Mouse (Mus musculus): ENCODE results near the gene B3galt4.
A peak's percentile ranks its signal among the peaks of the same experiment; 100 is the strongest.
"Not testable (repeated sequence)": the region's sequence is repeated elsewhere in the genome, so short reads cannot be mapped to it uniquely, and the experiment has no call there.

B3galt4 gene

GRCm38 (mm10) chr17:33951021-33951946 lies at the start of gene B3galt4:
B3galt4 (minus strand) TSS chr17:33951488.
- DNase-seq (ENCODE audit: extremely low spot score, low read depth, low spot score) = no peak

DNA sequence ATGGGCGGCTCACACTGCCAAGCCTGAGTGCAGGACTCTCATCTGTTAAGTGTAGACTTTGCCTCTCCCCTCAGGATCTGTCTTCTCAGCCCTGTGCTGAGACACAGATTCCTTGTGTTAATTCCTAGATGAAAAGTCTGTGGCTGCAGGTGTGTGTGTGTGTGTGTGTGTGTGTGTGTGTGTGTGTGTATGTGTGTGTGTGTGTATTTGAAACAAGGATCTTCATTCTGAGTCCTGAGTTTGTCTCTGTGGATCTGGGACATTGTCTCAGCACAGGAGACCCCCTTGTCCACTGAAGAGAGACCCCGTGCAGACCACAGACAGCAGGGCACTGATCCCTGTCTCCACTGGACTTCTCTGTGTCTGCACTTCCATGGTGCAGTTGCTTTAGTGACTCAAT lies 49.5 kb upstream of the B3galt4 start:
- not testable (repeated sequence) for DNase-seq (ENCODE audit: extremely low spot score, low read depth, low spot score)

- DNase-seq (ENCODE audit: extremely low spot score, low read depth, low spot score) = peak; percentile 44
These were observed 48.9 kb upstream of the B3galt4 start, which contains the start of gene H2-K1 for GRCm38 (mm10) chr17:34000150-34000537. H2-K1 (minus strand) TSS chr17:34000347.

DNA sequence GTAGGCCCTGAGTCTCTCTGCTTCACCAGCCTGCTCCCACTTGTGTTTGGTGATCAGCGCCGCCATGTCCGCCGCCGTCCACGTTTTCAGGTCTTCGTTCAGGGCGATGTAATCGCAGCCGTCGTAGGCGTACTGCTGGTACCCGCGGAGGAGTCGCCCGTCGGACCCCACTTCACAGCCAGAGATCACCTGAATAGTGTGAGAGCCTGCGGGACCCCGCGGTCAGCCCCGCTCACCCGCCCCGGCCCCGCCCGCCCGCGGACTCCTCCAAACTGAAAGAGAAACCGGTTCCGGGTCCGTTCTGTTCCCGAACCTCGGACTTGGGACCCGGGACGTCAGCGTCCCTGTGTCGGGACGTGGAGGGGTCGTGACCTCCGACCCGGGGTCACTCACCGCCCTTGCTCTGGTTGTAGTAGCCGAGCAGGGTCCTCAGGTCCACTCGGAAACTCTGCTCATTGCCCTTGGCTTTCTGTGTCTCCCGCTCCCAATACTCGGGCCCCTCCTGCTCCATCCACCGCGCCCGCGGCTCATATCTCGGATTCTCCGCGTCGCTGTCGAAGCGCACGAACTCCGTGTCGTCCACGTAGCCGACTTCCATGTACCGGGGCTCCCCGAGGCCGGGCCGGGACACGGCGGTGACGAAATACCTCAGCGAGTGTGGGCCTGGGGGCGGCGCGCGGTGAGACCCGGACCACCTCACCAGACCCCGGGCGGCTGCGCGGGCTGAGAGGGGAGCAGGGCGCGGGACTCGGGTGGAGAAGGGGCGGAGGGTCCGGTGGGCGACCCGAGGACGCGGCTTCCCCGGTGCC lies 48.3 kb upstream of the B3galt4 start:
- DNase-seq (ENCODE audit: extremely low spot score, low read depth, low spot score) = no peak

DNA sequence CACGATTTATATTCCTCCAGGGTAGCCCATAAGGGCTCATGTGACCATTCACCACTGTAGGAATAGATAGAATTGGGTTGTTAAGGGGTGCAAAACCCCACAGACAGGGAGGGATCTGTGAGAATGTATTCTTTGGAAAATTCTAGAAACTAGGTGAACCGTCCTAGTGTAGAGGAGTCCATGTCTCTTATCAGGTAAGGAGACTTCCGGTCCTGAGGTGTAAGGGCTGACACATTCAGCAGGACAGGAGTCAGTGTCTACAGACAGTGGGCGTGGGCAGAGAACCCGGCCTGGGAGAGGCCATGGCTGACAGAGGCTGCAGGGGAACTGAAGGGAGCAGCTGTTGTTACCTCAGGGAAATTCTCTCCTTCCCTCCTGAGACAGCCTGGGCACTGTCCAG lies 47.4 kb upstream of the B3galt4 start:
- DNase-seq (ENCODE audit: extremely low spot score, low read depth, low spot score) = not testable (repeated sequence)

- DNase-seq (ENCODE audit: extremely low spot score, low read depth, low spot score) = not testable (repeated sequence)
These were observed 45.7 kb upstream of the B3galt4 start for GRCm38 (mm10) chr17:33997025-33997424.

- DNase-seq (ENCODE audit: extremely low spot score, low read depth, low spot score) = no peak
These were observed 44.4 kb upstream of the B3galt4 start for GRCm38 (mm10) chr17:33995651-33996050.

- DNase-seq (ENCODE audit: extremely low spot score, low read depth, low spot score) = no peak
These were observed 43.7 kb upstream of the B3galt4 start for GRCm38 (mm10) chr17:33994959-33995358.

GRCm38 (mm10) chr17:33991788-33992664 lies 40.7 kb upstream of the B3galt4 start:
- DNase-seq (ENCODE audit: extremely low spot score, low read depth, low spot score) = no peak

DNA sequence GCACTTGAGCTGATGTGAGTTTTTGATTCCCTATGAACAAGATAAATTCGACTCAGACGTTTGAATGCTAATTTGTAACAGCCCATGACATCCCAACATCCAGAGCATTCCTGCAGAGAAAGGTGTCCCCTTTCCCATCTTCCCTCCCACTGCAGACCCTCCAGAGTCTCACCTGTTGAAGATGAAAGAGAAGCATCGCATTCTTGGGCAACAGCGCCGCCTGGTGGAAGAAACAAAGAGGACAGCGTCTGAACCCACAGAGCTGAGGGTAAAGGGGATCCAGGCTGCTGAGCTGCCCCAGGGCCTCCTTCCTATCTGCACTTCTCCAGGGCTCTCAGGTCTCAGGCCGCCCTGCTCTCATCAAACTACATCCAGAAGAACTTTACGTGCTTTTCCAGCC lies 30.8 kb upstream of the B3galt4 start:
- not testable (repeated sequence) for DNase-seq (ENCODE audit: extremely low spot score, low read depth, low spot score)

GRCm38 (mm10) chr17:33981192-33981909 lies 30.1 kb upstream of the B3galt4 start:
- DNase-seq (ENCODE audit: extremely low spot score, low read depth, low spot score) = not testable (repeated sequence)

- DNase-seq (ENCODE audit: extremely low spot score, low read depth, low spot score) = no peak
These were observed 29.1 kb upstream of the B3galt4 start for GRCm38 (mm10) chr17:33980181-33981035.

GRCm38 (mm10) chr17:33979512-33980050 lies 28.3 kb upstream of the B3galt4 start:
- no peak for DNase-seq (ENCODE audit: extremely low spot score, low read depth, low spot score)

DNA sequence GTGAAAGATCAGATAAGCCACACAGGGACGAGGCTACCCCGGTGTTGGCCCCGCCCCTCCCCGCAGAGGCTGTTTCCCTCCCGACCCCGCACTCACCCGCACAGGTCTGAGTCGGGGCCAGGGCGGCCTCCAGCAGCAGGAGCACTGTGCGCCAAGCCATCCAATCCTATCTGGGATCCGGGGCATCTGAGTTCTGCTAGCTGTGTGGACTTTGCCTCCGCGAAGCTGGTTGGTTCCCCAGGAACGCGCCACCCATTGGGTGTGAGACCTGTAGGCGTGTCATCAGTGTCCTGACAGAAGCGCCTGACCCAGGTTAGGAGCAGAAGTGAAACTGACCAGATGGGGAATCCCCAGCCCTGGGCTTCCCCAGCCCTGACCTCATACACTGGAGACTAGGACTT lies 27.3 kb upstream of the B3galt4 start:
- no peak for DNase-seq (ENCODE audit: extremely low spot score, low read depth, low spot score)

GRCm38 (mm10) chr17:33977861-33978557 lies 26.7 kb upstream of the B3galt4 start:
- DNase-seq (ENCODE audit: extremely low spot score, low read depth, low spot score) = no peak

GRCm38 (mm10) chr17:33973572-33973971 lies 22.3 kb upstream of the B3galt4 start:
- DNase-seq (ENCODE audit: extremely low spot score, low read depth, low spot score) = no peak

- no peak for DNase-seq (ENCODE audit: extremely low spot score, low read depth, low spot score)
These were observed 21.4 kb upstream of the B3galt4 start for GRCm38 (mm10) chr17:33972691-33973090.

GRCm38 (mm10) chr17:33969394-33969793 lies 18.1 kb upstream of the B3galt4 start:
- no peak for DNase-seq (ENCODE audit: extremely low spot score, low read depth, low spot score)
